Mouse (Mus musculus) urinary bladder, adult 2 months (tissue): ENCODE data around the gene Tnfrsf4. TPM values are rescaled to one million over a fixed set of nuclear protein-coding genes. Genes with fewer than 3 reads are reported as not detected.

Experiments used
- DNase-seq: peaks from one replicate; pipeline ENCODE4 v3.0.0; 2022; ENCODE audit warnings: low spot score
- polyA plus RNA-seq: library from polyadenylated mRNA; depleted of rRNA; stranded (reverse); fragments of >200 nt; gene quantifications from 2 replicates; pipeline ENCODE4 v1.2.3, GENCODE M21; 2012

The Tnfrsf4 gene
- polyA plus RNA-seq, 1 experiment, result 3.0 TPM

DNA sequence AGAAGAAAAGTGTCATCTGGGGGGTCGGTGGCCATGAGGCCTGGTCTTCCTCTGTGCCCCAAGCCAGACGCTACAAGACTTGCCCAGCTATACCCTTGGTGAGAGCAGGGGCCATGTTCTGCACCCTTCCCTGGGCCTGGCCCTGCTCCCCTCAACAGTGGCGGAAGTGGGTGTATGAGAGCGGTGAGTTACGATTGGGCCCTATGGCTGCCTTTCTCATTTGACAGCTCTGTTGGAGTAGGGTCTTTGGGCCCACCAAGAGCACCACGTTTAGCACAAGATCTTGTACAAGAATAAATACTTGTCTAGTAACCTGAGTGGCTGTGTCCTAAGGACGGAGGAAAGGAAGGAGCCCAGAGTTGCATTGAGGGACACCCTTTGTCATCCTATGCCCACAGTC, 14.9 kb downstream of the Tnfrsf4 start:
- no peak for DNase-seq

DNA sequence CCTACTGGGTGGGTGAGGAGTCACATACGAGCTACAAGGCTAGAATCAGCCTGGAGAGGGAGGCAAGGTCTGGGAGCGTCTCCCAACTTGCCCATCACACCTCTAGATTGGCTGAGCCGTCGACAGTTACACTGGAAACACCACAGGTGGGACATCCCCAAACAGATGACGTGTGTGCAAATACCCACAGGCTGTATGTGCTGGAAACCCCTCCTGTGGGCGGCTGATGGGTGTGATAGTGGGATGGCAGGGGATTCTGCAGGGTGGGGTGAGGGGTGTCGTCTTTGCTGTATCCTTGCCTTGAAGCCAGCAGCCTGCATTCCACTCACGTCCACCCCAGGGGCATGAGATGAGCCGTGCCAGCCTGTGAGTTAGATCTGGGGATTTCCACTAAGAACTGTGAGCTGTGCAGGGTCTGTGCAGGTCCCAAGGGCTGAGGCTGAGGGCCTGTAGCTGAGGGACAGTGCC, 17.0 kb downstream of the Tnfrsf4 start:
- no peak for DNase-seq

DNA sequence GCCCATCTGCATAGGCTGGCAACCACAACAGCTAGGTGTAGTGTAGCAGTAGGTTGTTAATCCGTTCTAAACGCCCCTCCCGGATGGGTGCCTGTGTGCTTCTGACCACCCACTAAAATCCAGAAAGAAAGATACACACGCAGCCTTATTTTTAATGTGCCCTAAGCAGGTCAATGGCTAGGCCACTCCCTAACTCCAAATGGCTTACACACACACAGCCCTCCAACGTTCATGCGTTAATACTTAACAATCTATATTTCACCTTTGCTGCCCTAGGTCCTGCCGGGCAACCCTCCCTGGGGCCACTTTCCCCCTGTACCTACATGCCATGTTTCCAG, 17.6 kb downstream of the Tnfrsf4 start:
- no peak for DNase-seq

DNA sequence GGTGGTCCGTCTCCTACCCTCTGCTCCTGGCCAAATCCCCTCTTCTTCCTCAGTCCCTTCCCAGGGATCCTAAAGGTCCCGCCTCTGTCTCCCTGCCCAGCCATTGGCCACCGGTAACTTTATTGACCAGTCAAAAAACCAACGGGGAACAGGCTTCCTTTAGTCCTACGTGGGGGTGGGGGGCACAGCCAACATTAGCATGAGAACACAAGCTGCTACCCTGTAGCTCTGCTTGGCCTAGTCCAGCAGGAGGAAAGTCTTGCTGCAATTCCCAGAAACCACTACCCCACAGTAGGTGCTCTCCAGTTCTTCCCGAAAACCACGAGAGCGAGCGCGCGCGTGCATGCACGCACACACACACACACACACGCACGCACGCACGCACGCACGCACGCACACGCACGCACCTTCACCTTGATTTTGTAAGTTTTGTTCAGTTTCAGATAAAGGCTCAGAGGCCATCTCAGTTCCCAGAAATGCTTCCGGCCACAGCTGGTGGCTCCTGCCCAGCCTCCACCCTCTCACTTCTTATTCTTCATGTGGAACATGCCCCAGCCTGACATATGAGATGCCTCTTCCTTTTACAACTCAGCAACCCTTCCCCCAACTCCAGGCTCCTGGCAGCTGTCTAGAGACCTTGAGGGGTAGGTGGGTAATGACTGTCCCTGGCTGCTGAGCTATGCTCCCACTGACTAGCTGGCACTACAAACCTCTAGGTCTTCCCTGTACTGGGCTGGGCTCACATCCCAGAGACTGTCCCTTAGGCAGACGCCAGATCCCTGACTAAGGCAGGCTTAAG, 18.1 kb downstream of the Tnfrsf4 start:
- peak; percentile 51 for DNase-seq

DNA sequence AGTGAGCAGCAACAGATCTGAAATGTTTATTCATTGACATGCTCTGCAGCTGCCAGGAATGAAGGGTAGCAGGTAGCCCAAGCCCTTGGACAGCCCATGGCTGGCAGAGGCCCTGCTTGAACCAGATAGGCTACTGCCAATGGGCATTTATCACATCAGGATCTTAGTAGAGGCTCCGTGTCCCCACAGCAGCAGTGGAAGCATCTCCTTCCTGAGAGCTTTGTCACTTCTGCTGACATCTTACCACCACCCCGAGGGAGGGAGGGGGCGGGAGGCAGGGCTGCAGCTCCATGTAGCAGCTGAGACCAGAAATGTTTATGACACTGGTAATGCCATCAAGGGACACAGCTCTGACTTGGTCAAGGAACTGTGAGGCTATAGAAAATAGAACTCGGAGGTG, 19.2 kb downstream of the Tnfrsf4 start:
- no peak for DNase-seq

DNA sequence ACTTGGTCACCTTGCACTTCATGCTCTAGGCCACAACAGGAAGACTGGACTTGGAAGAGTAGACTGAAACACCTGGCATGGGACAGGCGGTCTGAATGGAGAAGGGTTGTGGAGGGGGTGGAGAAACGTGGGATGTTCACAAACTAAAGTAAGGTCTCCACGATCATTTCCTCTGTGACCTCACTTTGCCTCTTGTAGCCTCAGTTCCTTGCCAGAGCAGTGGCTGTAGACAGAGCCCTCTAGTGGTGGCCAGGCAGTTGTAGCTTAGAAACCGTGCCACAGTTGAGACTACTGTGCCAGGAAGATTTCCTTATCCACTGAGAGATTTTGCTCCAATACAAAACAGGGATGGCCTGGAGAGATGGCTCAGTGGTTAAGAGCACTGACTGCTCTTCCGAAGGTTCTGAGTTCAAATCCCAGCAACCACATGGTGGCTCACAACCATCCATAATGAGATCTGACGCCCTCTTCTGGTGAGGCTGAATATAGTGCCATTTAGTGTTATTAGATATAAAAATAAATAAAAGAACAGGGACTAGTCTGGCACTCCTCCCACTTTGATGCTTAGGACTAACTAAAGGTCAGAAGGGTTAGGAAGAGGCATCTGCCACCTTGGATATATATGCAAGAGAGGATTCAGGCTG, 20.0 kb downstream of the Tnfrsf4 start:
- DNase-seq, result no peak

DNA sequence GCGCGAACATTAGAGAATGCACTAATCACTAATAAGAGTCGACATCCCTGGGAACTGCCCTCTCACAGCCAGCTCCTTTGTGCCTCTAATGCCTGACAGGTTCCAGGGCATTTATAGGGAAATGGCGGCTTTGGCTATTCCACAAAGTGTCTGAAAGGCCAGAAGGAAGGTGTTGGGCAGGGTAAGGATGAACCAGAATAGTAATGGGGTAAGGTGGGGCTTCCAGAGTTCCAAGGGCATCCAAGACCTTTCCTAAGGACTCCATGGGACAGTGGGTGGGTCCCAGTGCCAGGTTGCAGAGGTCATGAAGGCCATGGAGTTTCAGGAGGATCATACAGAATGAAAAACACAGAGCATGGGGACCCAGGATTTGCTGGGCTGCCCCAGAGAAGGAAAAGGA, 20.7 kb downstream of the Tnfrsf4 start:
- DNase-seq, result no peak

DNA sequence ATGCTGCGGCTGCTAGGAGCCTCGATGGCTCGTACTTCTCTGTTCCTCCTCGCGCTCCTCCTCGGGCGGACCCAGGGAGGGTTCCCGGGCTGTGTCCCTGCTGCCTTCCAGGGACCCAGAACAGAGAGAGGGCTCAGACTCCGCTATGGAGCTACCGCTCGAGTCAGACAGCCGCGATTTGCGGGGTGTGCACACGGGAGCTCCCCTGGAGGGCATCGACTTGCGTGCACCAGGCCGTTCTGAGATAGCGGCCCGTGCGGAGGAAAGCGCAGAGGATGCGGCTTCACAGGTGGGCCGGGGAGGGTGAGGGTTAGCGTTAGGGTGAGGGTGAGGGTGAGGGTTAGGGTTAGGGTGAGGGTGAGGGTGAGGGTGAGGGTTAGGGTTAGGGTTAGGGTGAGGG, 21.3 kb downstream of the Tnfrsf4 start:
- no peak for DNase-seq

DNA sequence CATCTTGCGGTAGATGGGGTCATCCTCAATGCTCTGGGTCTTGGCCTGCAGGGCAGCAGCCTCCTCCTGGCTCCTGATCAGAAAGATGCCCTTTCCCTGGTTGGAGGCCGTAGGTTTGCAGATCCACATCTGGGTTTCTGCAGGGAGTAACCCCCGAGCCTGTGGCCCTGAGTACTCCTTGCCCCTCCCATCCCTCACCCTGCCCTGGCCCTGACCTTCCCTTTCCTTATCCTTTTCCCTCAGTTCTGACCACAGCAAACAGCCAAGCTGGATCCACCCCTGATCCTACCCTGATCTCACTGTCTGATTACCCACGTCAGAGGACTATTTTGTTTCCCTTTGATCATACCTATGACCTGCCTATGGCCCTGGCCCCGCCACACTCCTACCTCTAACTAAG, 31.1 kb downstream of the Tnfrsf4 start:
- no peak for DNase-seq

DNA sequence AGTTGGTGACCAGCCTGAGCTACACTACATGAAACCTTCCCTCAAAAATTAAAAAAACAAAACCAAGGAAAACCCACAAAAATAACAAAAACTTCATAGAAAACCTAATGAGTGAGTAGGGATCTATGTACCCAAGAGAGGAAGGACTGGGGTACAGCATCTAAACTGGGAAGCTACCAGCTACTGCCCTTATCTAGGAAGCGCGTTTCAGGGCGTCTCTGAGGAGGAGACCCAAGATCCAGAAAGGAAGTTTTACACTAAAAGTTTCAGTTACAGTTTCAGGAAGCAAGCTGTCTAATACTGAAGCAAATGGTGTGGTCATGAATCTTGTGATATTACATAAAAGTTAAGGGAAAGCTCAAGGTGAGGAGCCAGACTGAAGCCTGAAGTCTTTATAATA, 36.1 kb downstream of the Tnfrsf4 start:
- no peak for DNase-seq

DNA sequence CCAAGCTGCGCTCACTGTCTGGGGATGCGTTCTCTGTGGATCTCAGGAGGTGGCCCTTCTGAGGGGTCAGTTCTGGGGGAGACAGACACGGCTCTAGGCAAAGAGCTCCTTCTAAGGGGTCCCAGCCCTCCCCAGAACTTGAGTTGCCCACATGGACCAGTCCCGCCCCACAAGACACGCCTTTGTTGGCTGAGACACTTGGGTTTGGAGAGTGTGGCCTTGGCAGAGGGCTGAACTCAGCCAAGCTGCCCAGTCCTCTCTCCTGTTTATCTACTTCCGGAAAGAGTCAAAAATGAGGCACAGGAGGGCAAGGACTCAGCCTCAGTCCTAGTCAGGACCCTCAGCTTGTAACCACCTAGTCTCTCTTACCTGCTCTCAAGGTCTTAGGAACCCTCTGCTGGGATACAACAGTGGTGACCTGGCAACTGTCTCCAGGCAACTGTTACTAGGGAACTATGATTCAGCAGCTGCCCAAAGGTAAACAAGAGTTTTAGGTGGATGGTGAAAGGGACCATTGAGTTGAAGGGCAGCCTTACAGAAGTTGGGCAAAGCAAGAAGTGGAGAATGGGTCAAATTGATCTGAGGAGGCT, 36.8 kb downstream of the Tnfrsf4 start:
- no peak for DNase-seq

DNA sequence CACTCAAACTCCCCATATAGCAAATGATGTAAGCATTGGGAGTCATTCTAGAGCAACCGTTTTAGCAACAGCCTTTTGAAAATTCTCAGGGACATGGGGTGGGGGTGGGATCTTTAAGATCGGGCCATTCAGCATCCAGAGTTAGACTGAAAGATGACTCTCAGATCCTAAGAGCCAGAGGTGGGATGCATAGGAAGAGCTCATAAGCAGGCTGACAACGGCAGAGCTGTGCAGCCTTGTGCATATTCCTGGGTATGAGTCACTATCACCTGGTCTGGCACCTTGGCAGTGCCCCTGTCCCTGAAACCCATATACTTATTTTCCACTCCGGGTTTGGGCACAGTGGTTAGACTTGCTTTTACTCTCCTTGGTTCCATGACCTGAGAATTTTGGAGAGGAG, 39.5 kb downstream of the Tnfrsf4 start:
- no peak for DNase-seq

DNA sequence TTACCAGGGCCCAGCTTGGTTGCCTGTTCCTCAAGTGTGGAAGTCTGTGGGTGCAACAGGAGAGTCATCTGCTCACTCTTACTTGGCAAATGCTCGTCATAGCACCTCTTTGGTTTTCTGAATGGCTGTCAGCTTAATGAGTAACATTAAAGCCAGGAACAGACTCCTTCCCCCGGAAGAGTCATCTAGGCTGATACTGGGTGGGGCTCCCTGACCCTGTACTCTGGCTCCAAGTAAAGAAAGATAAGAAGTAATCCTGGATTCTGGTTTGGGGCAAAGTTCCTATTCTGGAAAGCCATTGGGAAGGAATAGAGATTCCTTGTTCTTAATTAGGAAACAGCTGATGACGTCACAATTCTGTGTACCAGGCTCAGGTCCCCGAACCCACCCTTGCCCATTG, 40.5 kb downstream of the Tnfrsf4 start:
- no peak for DNase-seq

DNA sequence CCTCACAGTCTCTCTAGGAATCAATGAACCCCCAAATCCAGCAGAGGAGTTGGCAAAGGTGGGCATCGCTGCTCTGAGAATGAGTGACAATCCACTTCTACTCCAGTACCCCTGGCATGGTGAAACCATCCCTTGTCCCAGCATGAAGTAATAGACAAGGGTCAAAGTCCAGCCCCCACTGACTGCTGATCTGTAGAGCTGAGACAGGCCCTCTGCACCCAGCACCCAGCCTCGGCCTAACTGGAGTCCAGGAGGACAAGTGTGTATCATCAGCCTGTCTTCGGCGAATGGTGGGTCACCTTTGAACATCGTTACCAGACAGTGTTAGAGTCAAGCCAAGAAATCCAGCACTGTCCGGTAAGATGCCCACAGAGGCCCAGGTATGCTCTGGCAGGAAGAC, 41.0 kb downstream of the Tnfrsf4 start:
- no peak for DNase-seq

DNA sequence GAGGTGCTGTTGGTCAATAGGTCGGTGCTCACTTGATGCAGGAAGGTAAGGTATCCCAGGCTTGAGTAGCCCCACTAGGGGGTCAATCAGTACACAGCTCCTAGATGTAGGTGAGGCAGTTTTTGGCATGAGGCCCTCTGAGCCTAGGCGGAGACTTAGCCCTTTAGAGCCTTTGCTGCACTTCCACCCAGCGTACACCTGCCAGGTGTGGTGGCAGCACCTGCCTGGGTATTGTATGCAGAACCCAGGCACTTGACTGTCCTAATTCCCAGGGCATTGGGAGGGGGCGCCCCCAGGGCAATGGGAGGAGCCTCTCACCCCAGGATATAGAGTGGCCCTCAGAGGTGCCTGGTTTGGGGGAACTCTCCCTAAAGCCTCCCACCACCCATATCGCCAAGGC, 41.5 kb downstream of the Tnfrsf4 start:
- no peak for DNase-seq

DNA sequence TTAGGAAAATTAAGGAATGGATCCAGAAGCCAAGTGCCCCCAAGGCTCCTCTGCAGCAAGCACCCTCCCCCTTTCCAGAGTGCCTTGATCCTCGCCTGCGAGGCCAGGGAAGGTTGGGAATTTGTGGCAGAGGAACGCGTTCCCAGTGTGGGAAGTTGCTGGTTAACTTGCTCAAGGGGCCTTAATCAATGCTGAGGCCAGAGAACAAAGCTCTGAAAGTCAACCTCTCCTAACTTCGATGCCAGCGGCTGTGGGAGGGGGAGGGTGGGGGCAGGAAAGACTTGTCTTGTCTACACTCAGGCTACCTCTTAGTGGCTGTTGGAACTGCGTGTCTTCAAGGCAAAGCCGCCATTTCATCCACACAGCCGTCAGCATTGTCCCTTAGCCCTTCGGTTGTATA, 44.1 kb downstream of the Tnfrsf4 start:
- DNase-seq, result no peak

DNA sequence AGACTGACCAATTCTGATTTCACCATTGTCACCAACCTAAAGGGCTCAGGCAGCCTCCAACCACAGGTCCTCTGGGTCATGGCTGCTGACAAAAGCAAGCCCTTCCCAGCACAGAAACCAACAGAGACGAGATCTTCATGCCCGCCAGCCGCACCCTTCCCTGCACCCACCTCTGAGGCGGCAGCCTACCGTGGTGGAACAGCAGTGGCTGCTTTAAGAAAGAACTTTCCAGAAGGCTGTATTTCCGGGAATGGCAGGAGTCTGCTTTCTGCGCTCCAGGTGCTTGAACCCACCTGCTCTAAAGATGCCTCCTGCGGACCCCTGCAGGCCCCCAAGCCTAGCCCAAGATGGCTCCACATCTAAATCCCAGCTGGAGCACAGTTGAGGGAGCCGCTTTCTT, 45.2 kb downstream of the Tnfrsf4 start:
- no peak for DNase-seq

DNA sequence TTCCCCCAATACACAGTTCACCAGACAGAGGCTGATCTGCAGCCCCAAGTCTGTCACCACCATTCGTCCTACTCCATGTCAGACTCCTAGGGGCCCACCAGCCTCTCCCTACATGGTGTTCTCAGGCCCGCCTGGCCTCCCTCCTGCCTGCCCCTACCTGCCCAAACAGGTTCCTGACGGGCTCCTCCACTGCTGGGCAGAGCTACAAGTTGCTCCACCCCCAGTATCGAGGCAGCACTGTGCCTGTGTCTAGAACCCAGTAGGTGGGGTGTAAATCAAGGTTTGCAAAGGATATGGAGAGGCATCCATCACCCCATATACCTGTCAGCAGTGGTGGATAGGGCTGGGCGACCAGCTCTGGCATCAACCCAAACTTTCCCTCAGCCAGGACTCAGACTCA, 45.6 kb downstream of the Tnfrsf4 start, which contains the start of gene Ttll10:
Ttll10 (minus strand) TSS at position 154 of the 400 bp plus-strand sequence.
- peak; percentile 61 for DNase-seq

DNA sequence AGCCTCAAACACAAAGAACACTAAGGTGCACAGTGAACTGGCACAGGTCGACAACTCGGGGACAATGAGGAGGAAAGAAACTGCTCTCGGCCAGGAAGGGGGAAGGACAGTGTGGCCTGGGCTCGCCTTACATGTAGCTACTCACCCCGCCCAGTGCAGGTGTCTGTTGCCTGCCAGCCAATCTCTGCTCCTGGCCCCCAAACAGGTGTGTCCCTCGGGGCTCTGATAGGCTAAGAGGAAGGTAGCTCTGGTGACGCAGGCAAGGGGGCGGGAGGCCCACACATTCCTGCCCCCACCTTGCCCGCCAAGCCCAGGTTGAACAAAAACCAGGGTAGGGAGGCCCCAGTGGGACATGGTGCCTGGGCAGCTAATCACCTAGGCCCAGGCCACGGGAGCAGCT, 46.1 kb downstream of the Tnfrsf4 start:
- peak; percentile 60 for DNase-seq

DNA sequence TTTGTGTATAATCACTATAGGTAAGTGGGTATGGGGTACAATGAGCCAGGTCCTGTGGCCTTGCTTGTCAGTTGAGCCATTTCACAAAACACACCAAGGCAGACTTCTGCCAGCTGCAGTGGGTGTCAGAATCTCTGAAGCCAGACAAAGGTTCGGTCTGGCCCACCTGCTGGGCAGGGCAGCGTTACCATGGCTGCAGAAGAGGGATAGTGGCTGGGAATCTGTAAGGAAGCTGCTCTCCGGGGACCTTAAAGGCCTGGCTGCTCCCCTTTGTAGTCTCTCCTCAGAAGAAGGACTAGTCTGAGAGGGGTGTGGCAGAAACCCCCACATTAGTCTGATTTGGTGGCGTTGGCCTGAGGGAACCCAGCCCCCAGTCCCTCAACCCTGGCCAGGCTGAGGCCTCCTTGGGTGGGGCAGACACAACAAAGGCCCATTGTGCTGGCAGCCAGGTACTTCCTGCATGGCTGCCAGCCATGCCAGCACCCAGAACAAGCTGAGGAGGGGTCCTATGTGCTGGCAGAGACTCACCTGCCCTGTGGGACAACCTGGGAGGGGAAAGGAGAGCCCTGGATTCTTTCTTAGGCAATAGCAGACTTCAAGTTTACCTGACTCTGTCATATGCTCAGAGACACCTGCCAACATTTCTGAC, 50.3 kb downstream of the Tnfrsf4 start:
- DNase-seq, result no peak

DNA sequence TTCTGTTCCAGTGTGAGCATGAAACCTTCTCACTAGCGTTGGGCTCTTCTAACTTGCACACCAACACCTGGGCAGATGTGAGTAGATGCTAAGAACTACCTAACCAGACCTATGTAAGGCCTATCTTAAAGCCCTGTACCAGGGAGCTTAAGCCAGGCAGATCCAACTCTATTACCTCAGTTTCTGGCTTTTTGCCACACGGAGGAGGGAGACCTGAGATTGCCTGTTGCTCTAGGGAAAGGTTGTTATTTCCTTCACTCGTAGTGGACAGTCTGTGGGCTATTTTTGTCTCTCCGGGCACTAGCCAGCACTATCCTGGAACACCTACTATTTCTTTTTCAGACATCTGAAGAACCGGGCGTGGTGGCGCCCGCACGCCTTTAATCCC, 50.9 kb downstream of the Tnfrsf4 start:
- no peak for DNase-seq

DNA sequence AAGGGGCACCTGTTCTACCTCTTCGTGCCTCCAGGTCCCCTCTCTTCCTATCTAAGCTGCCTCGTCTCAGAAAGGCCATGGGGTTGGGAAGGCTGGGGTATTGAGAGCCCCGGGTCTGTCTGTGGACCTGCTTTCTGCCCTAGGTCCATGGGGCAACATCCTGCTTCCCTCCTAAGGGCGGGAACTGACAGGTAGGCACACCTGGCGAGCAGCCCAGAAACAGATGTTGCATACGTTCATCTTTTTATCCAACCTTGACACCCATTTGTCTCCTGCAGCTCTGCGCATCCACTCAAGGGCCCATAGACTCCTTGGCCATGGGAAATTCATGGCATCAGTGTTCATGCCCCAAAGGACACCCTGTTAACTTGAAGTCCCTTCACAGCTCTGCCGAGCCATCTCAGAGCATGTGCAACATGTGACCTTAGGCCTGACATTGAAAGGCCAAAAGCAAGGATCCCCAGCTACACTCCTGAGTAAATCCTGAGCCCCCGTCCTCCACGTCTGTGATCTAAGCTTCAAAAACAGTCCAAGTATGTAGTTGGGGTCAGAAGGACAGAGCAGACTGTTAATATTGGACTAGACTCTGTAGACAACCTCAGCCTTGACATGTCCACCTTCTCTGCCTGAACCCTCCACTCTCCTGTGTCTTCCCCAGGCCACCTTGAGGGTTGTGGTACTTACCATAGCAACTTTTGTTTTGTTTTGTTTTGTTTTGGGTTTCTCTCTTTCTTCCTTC, 51.7 kb downstream of the Tnfrsf4 start:
- DNase-seq, result no peak
